Mouse (Mus musculus) lung, adult 2 months (tissue): ENCODE data around the gene Col4a2.

Experiments used
- CTCF ChIP-seq: fragments of 200-500 bp; IDR thresholded peaks from 2 replicates; pipeline ENCODE4 v1.5.1; 2011; ENCODE audit warnings: mild to moderate bottlenecking, low read length, control low read depth; ENCODE audit not compliant: insufficient read depth
- POLR2A ChIP-seq: fragments of 200-500 bp; IDR thresholded peaks from 2 replicates; pipeline ENCODE4 v1.6.1; 2011; ENCODE audit warnings: low read depth, mild to moderate bottlenecking, control low read depth, low read length, borderline replicate concordance; ENCODE audit errors: extremely low read depth

DNA sequence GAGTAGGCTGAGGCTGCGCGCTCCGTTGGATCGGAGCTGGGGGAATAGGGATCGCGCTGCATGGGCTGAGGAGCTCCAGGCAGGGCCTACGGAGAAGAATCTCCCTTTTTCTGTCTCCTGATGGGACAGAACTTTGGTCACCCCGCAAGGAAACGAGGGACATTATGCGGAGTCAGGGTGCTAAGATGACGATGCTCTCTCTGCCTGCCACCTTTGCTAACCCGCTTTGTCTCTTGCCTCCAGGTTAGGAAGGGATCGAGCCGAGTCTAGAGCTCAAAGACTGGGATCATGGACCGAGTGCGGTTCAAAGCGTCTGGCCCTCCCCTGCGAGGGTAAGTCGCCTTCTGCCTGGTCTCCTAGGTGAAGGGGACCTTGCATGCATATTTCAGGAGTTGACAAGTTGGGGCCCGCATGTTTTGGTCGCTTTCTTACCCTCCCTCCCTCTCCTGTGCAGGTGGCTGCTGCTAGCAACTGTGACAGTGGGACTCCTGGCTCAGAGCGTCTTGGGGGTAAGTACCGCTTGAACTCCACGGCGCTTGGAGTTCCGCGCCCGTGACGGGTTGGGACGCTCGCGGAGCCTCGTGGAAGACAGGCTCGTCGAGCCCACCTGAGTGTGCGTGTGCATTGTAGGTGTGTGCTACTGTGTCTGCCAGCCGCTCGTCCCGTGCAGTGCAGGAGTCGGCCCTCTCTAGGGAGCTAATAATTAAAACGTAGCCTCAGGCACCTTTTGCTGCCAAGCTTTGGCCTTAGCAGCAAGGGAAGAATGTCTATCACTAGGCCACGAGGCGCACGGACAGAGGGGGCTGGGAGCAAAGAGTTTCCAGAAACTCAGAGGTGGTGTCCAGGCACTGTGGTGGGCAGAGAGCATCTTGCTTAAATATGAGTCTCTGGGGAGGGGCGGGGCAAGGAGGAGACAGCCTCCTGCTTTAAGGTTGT is 839 bp downstream of the Col4a2 start:
- no peak for TF ChIP-seq CTCF
- TF ChIP-seq POLR2A: peak; percentile 65; the same call in 1 of the 2 replicates
